Mouse (Mus musculus): Measurements from ENCODE around the gene Gm3512.

Gene Gm3512

GRCm38 (mm10) chr14:7174483-7174971 lies at the start of gene Gm3512:
Gm3512 (minus strand) TSS chr14:7174533.
- no CpG with 5 or more reads among the region's 37 CpGs for WGBS

- 91% methylated on average over 3 of the region's 3 CpGs for WGBS
Measured at GRCm38 (mm10) chr14:7200070-7200469, 25.7 kb upstream of the Gm3512 start.

GRCm38 (mm10) chr14:7194440-7194839 lies 20.1 kb upstream of the Gm3512 start, which contains the start of gene Gm16434:
Gm16434 (minus strand) TSS chr14:7194540.
- WGBS, result no CpG with 5 or more reads among the region's 2 CpGs

DNA sequence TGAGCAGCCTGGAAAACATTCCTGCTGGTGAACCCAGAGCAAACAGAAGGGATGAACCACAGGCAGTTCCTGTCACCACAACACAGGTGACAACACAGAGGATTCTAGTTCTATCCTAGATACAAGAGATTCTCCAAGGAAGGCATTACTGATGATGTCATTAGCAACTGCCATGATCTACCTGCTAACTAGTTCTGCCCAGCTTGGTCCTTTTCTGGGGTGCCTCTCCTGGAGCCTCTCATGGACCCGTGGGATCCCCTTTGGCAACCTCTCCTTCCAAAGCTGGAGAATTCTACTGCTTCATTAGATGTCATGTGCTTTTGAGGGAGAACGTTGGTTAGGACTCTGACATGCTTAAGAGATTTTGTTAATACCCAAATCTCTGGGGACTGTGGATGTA lies 49.0 kb downstream of the Gm3512 start, which contains the start of gene Gm6676:
Gm6676 (minus strand) TSS at position 101 of the 400 bp plus-strand sequence.
- no CpG with 5 or more reads among the region's 2 CpGs for WGBS

GRCm38 (mm10) chr14:7105124-7105802 lies 69.1 kb downstream of the Gm3512 start:
- 2% methylated on average over 13 of the region's 54 CpGs for WGBS
